Mouse (Mus musculus): ENCODE results near the gene Cdk13.

Gene Cdk13

GRCm38 (mm10) chr13:17667380-17667779 is 137.5 kb downstream of the Cdk13 start:
- in situ Hi-C loops (cut with MboI; ENCODE audit: unreplicated experiment in 2 of 2): no loop called here

Measured in v-Abl transformed pro-B cells (cell line).